Mouse (Mus musculus): ENCODE measurements at regions not wholly inside any gene's neighbourhood (a gene's known extent, or its start where the extent isn't known, plus 50 kb on each side); places are given as distances from the start of the nearest gene placed in this dataset.

GRCm38 (mm10) chr2:144183371-144183944, 87.0 kb upstream of the Mgme1 start:
- TF ChIP-seq CTCF (IDR thresholded peaks at IDR 0.05; ENCODE audit: extremely low read depth, insufficient read length, insufficient replicate concordance, low read depth, low read length) = no peak
- no peak for TF ChIP-seq POLR2A (IDR thresholded peaks at IDR 0.05; ENCODE audit: low read depth, low read length)

All from small intestine, adult 2 months (tissue).